8 mouse cellular contexts compared by ENCODE assay signal in the genomic region with DNA sequence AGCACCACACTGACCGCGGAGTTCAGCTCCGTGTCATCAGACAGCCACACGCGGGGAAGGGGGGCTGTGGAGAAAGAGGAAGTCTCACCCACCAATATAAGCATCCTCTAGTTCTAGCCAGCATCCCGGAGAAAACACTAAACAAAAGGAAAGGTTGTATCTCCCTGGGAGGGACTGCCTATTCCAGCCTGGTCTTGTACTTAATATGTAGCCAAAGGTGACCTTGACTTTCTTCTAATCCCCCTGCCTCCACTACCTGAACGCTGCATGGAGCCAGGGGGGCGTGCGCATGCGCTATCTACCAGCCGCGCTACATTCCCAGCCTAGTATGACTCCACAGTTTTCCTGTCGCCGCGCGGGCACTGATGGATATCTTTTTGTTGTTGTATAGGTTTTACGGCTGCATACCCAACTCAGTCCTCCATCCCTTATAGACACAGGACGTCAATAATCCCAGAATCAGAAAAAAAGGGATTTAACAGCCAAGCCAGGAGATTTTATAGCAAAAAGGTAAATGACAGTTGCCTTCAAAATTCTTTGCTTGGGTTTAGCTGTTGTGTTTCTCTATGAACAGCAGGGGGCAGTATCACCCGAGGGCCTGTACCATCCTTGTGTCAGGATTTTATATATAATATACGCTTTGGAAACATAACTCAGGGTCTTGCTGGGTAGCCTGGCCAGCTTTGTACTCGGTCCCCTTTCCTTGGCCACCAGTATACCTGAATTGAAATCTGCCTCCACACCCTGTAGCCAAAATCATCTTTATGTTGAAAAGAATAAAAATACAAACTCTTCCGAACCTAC. TPM values are rescaled to one million over a fixed set of nuclear protein-coding genes. Genes with fewer than 3 reads are reported as not detected.
DNase-seq lines count a peak whose midpoint lies in the region; ATAC-seq lines count a peak whose summit lies in the region.

No protein-coding gene starts in this region.

- H3K4me3 ChIP-seq in heart, embryonic 10.5 days = peak overlapping the region; percentile 50

- peaks cover 33% of the 10 kb centered on the region; the same call in 1 of the 2 replicates for H3K27me3 ChIP-seq in heart, embryonic 10.5 days (ENCODE audit: insufficient read depth, poor library complexity, severe bottlenecking)

- ATAC-seq in neutrophil, adult 5-6 weeks (ENCODE audit: extremely low read depth, insufficient number of reproducible peaks, low FRiP score, poor library complexity, severe bottlenecking) = peak; percentile 39; the same call in 1 of the 2 replicates

- 10% methylated on average over 22 of the region's 22 CpGs for WGBS in heart, embryonic 10.5 days

- no peaks in the 10 kb centered on the region for H3K9me3 ChIP-seq in heart, embryonic 10.5 days

- H3K27ac ChIP-seq in heart, embryonic 10.5 days = peak overlapping the region; percentile 76

- DNase-seq in heart, adult 11 months = peak; percentile 71
- no peak for DNase-seq in heart, adult 9 months (ENCODE audit: low spot score in 2 of 2)
- peak; percentile 35 to 42 for DNase-seq in cerebellum, postnatal 36 days
- peak; percentile 91 for DNase-seq in heart, embryonic 10.5 days (ENCODE audit: low spot score)
- peak; percentile 66 to 75 for DNase-seq in kidney, postnatal 4 days
- peak; percentile 15 to 43 for DNase-seq in lung, adult 18-20 months
- DNase-seq in gastrocnemius, postnatal 10 days = no peak

- H3K4me1 ChIP-seq in heart, embryonic 10.5 days = peaks cover 11% of the 10 kb centered on the region

- no peaks in the 10 kb centered on the region for H3K36me3 ChIP-seq in heart, embryonic 10.5 days

RNA-seq across cellular contexts. Expression of gene Nipal3, which starts 12.9 kb away (rescaled TPM):
- 2.0 and 3.1 TPM in 2 replicates for polyA plus RNA-seq in heart, embryonic 10.5 days (2016; fragmentation: Nextera tagmentation; extraction: Ambion mirVana)
- 44.2 and 48.1 TPM in 2 replicates for total RNA-seq in neutrophil, adult 5-6 weeks (2017)
- total RNA-seq in gastrocnemius, postnatal 10 days (2021) = 1 to 10 TPM; 6.4 to 6.9 TPM

RNA-seq across cellular contexts. Expression of gene Stpg1, which starts 13.2 kb away (rescaled TPM):
- polyA plus RNA-seq in heart, embryonic 10.5 days (2016; fragmentation: Nextera tagmentation; extraction: Ambion mirVana) = 0.11 and 0.23 TPM in 2 replicates
- 0.47 and 1.5 TPM in 2 replicates for total RNA-seq in neutrophil, adult 5-6 weeks (2017)
- not detected for total RNA-seq in gastrocnemius, postnatal 10 days (2021)

Comparison
In these comparisons a context has a peak if more than half of its experiments do, and no peak if none do; other contexts are left out.
1. DNase-seq: peak in heart, adult 11 months (single experiment), cerebellum, postnatal 36 days (2 of 2), heart, embryonic 10.5 days (single experiment), kidney, postnatal 4 days (2 of 2) and lung, adult 18-20 months (2 of 2); none in heart, adult 9 months (0 of 2) and gastrocnemius, postnatal 10 days (single experiment).